Mouse (Mus musculus) liver, embryonic 14.5 days (tissue): ENCODE results near the gene Rbm6. TPM values are rescaled to one million over a fixed set of nuclear protein-coding genes. Genes with fewer than 3 reads are reported as not detected.
A peak's percentile ranks its signal among the peaks of the same experiment; 100 is the strongest.

Experiments used
- ATAC-seq: fragments of 200-750 bp; cut with Nextera tagmentation; 2 replicates; pipeline ENCODE4 v1.8.0; 2017; ENCODE audit warnings: moderate number of reproducible peaks, mild to moderate bottlenecking, moderate library complexity; ENCODE audit not compliant: insufficient read depth
- DNase-seq, 3 experiments: peaks; one replicate each; pipeline ENCODE4 v3.0.0-alpha.2; 2012 to 2013; ENCODE audit warnings: low read depth in 3 of 3, low spot score in 3 of 3
- H3K27ac ChIP-seq: fragments of 300-500 bp; sonication (generic); 2 replicates; pipeline ENCODE4 v1.5.1; 2014; ENCODE audit warnings: moderate library complexity, mild to moderate bottlenecking, control low read depth, inconsistent platforms
- H3K27me3 ChIP-seq: fragments of 300-500 bp; sonication (generic); 2 replicates; pipeline ENCODE4 v1.6.1; 2014; ENCODE audit warnings: mild to moderate bottlenecking, low read length, moderate library complexity; ENCODE audit not compliant: control insufficient read depth, insufficient read depth
- H3K36me3 ChIP-seq: fragments of 300-500 bp; sonication (generic); replicated peaks from 2 replicates; pipeline ENCODE4 v1.6.1; 2014; ENCODE audit warnings: low read depth; ENCODE audit not compliant: control insufficient read depth, insufficient read depth
- H3K4me1 ChIP-seq, 2 experiments: fragments of 200-500 bp in 1 of 2; fragments of 300-500 bp in 1 of 2; sonication (generic) in 1 of 2; replicated peaks; 2 replicates each; pipeline ENCODE4 v1.6.1; 2012 to 2014; ENCODE audit warnings: antibody characterized with exemption in 1 of 2, inconsistent platforms in 1 of 2, low read length in 1 of 2; ENCODE audit not compliant: control insufficient read depth in 2 of 2, insufficient read depth in 2 of 2
- H3K4me2 ChIP-seq: fragments of 300-500 bp; sonication (generic); 2 replicates; pipeline ENCODE4 v1.6.1; 2014; ENCODE audit warnings: low read depth, mild to moderate bottlenecking, control low read depth, moderate library complexity
- H3K4me3 ChIP-seq, 2 experiments: fragments of 200-500 bp in 1 of 2; fragments of 300-500 bp in 1 of 2; sonication (generic) in 1 of 2; 2 replicates each; pipeline ENCODE4 v1.5.1; 2012 to 2014; ENCODE audit warnings: low read depth in 2 of 2, low read length in 2 of 2, mild to moderate bottlenecking in 2 of 2, control low read depth in 1 of 2, inconsistent platforms in 1 of 2, moderate library complexity in 1 of 2; ENCODE audit not compliant: insufficient read depth in 1 of 2
- H3K9ac ChIP-seq: fragments of 300-500 bp; sonication (generic); replicated peaks from 2 replicates; pipeline ENCODE4 v1.6.1; 2014; ENCODE audit warnings: mild to moderate bottlenecking, control low read depth, moderate library complexity
- H3K9me3 ChIP-seq: fragments of 300-500 bp; sonication (generic); 2 replicates; pipeline ENCODE4 v1.6.1; 2016; ENCODE audit warnings: low read length, mixed read lengths; ENCODE audit not compliant: control insufficient read depth
- CTCF ChIP-seq: IDR thresholded peaks from 2 replicates; pipeline ENCODE4 v1.5.1; 2016; ENCODE audit warnings: antibody characterized with exemption, low read depth, control low read depth
- EP300 ChIP-seq: IDR thresholded peaks from 2 replicates; pipeline ENCODE4 v1.6.1; 2016; ENCODE audit warnings: antibody characterized with exemption, low read depth
- WGBS: fragments of 180-500 bp; shearing (Covaris S2); extraction: QIAGEN DNeasy Blood & Tissue Kit; methylation state at CpG from one replicate; pipeline ENCODE4 v1.1.7; 2014; ENCODE audit not compliant: insufficient replicate concordance; 5-methylcytosine and 5-hydroxymethylcytosine counted together
- polyA plus RNA-seq, 2 experiments: library from polyadenylated mRNA; depleted of rRNA in 1 of 2; stranded (reverse) in 1 of 2; unstranded in 1 of 2; fragments of >200 nt; fragmentation: Nextera tagmentation in 1 of 2; extraction: Ambion mirVana in 1 of 2; gene quantifications; 2 replicates each; pipeline versions ENCODE4 v1.2.1 to v1.2.3; 2012 to 2014

Gene Rbm6
- polyA plus RNA-seq, 2 experiments: 18.9 to 20.9 TPM

- 75% methylated on average over 6 of the region's 6 CpGs for WGBS
- ATAC-seq: no peak
- peaks cover 92% of the 10 kb centered on the region for H3K36me3 ChIP-seq
Measured at GRCm38 (mm10) chr9:107759593-107759992, 113.4 kb downstream of the Rbm6 start.

GRCm38 (mm10) chr9:107750378-107750777 is 122.7 kb downstream of the Rbm6 start:
- H3K4me3 ChIP-seq: no peak overlapping the region
- no peak for TF ChIP-seq EP300
- no peak for TF ChIP-seq CTCF
- no peak overlapping the region for H3K9ac ChIP-seq
- no peaks in the 10 kb centered on the region for H3K27me3 ChIP-seq
- H3K27ac ChIP-seq: no peak overlapping the region
- H3K4me2 ChIP-seq: no peak overlapping the region
- H3K4me1 ChIP-seq: peaks cover 0 to 7% of the 10 kb centered on the region in 2 experiments; a peak in 2 of 4 replicates
- 87% methylated on average over 5 of the region's 5 CpGs for WGBS
- H3K9me3 ChIP-seq: no peaks in the 10 kb centered on the region
- ATAC-seq: no peak
- DNase-seq: no peak
- peaks cover 95% of the 10 kb centered on the region for H3K36me3 ChIP-seq

More at GRCm38 (mm10) chr9:107759593-107759992, 113.4 kb downstream of the Rbm6 start:
- no peak overlapping the region for H3K9ac ChIP-seq
- H3K4me1 ChIP-seq: no peaks in the 10 kb centered on the region
- H3K4me3 ChIP-seq: no peak overlapping the region
- H3K4me2 ChIP-seq: no peak overlapping the region
- DNase-seq: no peak
- no peaks in the 10 kb centered on the region for H3K27me3 ChIP-seq
- H3K27ac ChIP-seq: no peak overlapping the region
- no peak for TF ChIP-seq CTCF
- no peak for TF ChIP-seq EP300
- no peaks in the 10 kb centered on the region for H3K9me3 ChIP-seq

GRCm38 (mm10) chr9:107748063-107748462 is 125.0 kb downstream of the Rbm6 start:
- WGBS: 68% methylated on average over 3 of the region's 3 CpGs
- H3K27ac ChIP-seq: no peak overlapping the region

GRCm38 (mm10) chr9:107747310-107747709 is 125.7 kb downstream of the Rbm6 start:
- no peak for DNase-seq
- no peak overlapping the region for H3K9ac ChIP-seq
- H3K27ac ChIP-seq: no peak overlapping the region
- ATAC-seq: no peak
- TF ChIP-seq EP300: no peak
- no peak for TF ChIP-seq CTCF
- no peaks in the 10 kb centered on the region for H3K27me3 ChIP-seq
- H3K4me2 ChIP-seq: no peak overlapping the region
- no peaks in the 10 kb centered on the region for H3K9me3 ChIP-seq
- no peak overlapping the region for H3K4me3 ChIP-seq
- peaks cover 0 to 7% of the 10 kb centered on the region in 2 experiments; a peak in 2 of 4 replicates for H3K4me1 ChIP-seq
- 73% methylated on average over 1 of the region's 1 CpGs for WGBS
- peaks cover 97% of the 10 kb centered on the region for H3K36me3 ChIP-seq

More at GRCm38 (mm10) chr9:107748063-107748462, 125.0 kb downstream of the Rbm6 start:
- Histone ChIP-seq H3K4me2 (no peak overlapping the region), H3K9ac (no peak overlapping the region; the same call in 1 of the 2 replicates), H3K4me1 (peaks cover 0 to 7% of the 10 kb centered on the region in 2 experiments; a peak in 2 of 4 replicates), H3K27me3 (no peaks in the 10 kb centered on the region), H3K36me3 (peaks cover 97% of the 10 kb centered on the region), H3K4me3 (no peak overlapping the region), H3K9me3 (no peaks in the 10 kb centered on the region)
- no peak for TF ChIP-seq CTCF
- no peak for TF ChIP-seq EP300
- ATAC-seq: peak; percentile 62; the same call in 1 of the 2 replicates
- DNase-seq: no peak

- Histone ChIP-seq H3K4me2 (no peak overlapping the region), H3K4me3 (no peak overlapping the region), H3K27ac (no peak overlapping the region), H3K9ac (no peak overlapping the region), H3K4me1 (peaks cover 0 to 7% of the 10 kb centered on the region in 2 experiments; a peak in 2 of 4 replicates), H3K36me3 (peaks cover 97% of the 10 kb centered on the region), H3K9me3 (no peaks in the 10 kb centered on the region), H3K27me3 (no peaks in the 10 kb centered on the region)
- DNase-seq: no peak
- ATAC-seq: no peak
- WGBS: 94% methylated on average over 3 of the region's 3 CpGs
- TF ChIP-seq CTCF: peak; percentile 53
- no peak for TF ChIP-seq EP300
Measured at GRCm38 (mm10) chr9:107746679-107747078, 126.4 kb downstream of the Rbm6 start.
